Mouse (Mus musculus) ES-Bruce4 (cell line): ENCODE data around the gene Fat3.

ENCODE experiments used
- CTCF ChIP-seq: IDR thresholded peaks from one replicate; pipeline ENCODE4 v1.8.1; 2011; ENCODE audit warnings: low read depth, low read length
- EP300 ChIP-seq: IDR thresholded peaks from 2 replicates; pipeline ENCODE4 v1.6.1; 2011; ENCODE audit warnings: low read depth, low read length; ENCODE audit not compliant: insufficient read depth
- POLR2A ChIP-seq: IDR thresholded peaks from one replicate; pipeline ENCODE4 v1.8.1; 2011; ENCODE audit warnings: low read length; ENCODE audit not compliant: insufficient read depth

DNA sequence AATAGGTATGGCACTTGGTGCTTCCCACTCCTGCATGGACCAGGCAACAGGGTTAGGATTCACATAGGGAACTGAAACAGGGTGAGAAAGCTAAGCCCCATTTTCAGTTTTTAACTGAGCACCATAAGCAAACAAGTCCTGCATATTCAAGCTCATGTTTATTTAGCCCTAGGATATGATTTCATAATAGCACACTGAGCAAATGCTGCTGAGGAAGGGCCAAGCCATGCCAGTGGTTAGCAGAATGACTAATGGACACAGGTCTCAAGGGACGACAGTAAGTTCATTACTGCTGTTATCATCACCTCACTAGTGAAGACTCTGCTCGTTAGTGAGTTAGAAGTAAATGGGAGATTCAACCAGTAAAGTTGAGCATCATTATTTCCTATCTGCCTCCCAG is 333.0 kb downstream of the Fat3 start:
- TF ChIP-seq CTCF = no peak
- TF ChIP-seq POLR2A = no peak
- TF ChIP-seq EP300 = no peak
